Mouse (Mus musculus): ENCODE results near the gene Ropn1l. TPM values are rescaled to one million over a fixed set of nuclear protein-coding genes. Genes with fewer than 3 reads are reported as not detected.

Ropn1l gene
- total and polyA plus RNA-seq, 3 experiments, result 1.1 to 2.9 (median 2.0) TPM

GRCm38 (mm10) chr15:31392135-31392534 is 61.4 kb downstream of the Ropn1l start:
- DNase-seq (ENCODE audit: extremely low read depth), result no peak
- TF ChIP-seq MAZ (IDR thresholded peaks at IDR 0.05; ENCODE audit: low read depth, low read length) (no peak), TCF12 (IDR thresholded peaks at IDR 0.05; ENCODE audit: low read depth, low read length) (no peak), BHLHE40 (IDR thresholded peaks at IDR 0.05; ENCODE audit: low read depth, low read length) (no peak), MAFK (IDR thresholded peaks at IDR 0.05; ENCODE audit: insufficient replicate concordance, low read length) (no peak), CHD1 (IDR thresholded peaks at IDR 0.05; ENCODE audit: low read depth, low read length) (no peak), ETS1 (conservative IDR thresholded peaks at IDR 0.05; ENCODE audit: low read depth, low read length) (no peak), SIN3A (IDR thresholded peaks at IDR 0.05; ENCODE audit: low read length) (no peak), POLR2AphosphoS2 (IDR thresholded peaks at IDR 0.05; ENCODE audit: low read depth, low read length) (no peak), EP300 (IDR thresholded peaks at IDR 0.05; ENCODE audit: low read length) (no peak), MYC (IDR thresholded peaks at IDR 0.05; ENCODE audit: low read depth, low read length) (no peak), IRF4 (IDR thresholded peaks at IDR 0.05; ENCODE audit: low read depth, low read length) (no peak), JUND (conservative IDR thresholded peaks at IDR 0.05; ENCODE audit: low read depth, low read length) (no peak), NELFE (IDR thresholded peaks at IDR 0.05; ENCODE audit: low read depth, low read length) (no peak), USF1 (IDR thresholded peaks at IDR 0.05; ENCODE audit: low read depth, low read length) (no peak), ZMIZ1 (IDR thresholded peaks at IDR 0.05; ENCODE audit: low read depth, low read length) (no peak), KAT2A (IDR thresholded peaks at IDR 0.05; ENCODE audit: insufficient replicate concordance, low read length) (no peak), ZC3H11A (IDR thresholded peaks at IDR 0.05; ENCODE audit: low read depth, low read length) (no peak), UBTF (IDR thresholded peaks at IDR 0.05; ENCODE audit: low read depth, low read length) (no peak), RAD21 (IDR thresholded peaks at IDR 0.05; ENCODE audit: low read depth, low read length) (no peak)
- no peak overlapping the region for H3K9ac ChIP-seq (ENCODE audit: insufficient read depth, low read depth)
- H3K4me3 ChIP-seq (replicated peaks in 1 of 3; ENCODE audit: low read depth in 2 of 3, low read length in 2 of 3, poor library complexity in 1 of 3), result no peak overlapping the region
- no peak overlapping the region for H3K4me2 ChIP-seq (ENCODE audit: insufficient read depth, low read depth, poor library complexity, severe bottlenecking)
- H3K4me1 ChIP-seq (ENCODE audit: control insufficient read depth in 1 of 2, insufficient read depth in 2 of 2), result peaks cover 0 to 3% of the 10 kb centered on the region in 2 experiments; a peak in 1 of 4 replicates
- no peaks in the 10 kb centered on the region for H3K36me3 ChIP-seq (replicated peaks in 1 of 2; ENCODE audit: control insufficient read depth in 1 of 2, insufficient read depth in 1 of 2, low read length in 1 of 2)
- H3K27me3 ChIP-seq (replicated peaks), result no peaks in the 10 kb centered on the region
- no peaks in the 10 kb centered on the region for H3K79me2 ChIP-seq (replicated peaks; ENCODE audit: control insufficient read depth, extremely low read depth, insufficient read depth, poor library complexity, severe bottlenecking)
- dilution Hi-C loops (cut with MboI; ENCODE audit: extremely low pct_ligation_motif_present, extremely low pct_unique_long_range_greater_than_20kb, low sequenced_read_pairs) (no loop called here), in situ Hi-C loops (cut with MboI; ENCODE audit: low pct_ligation_motif_present, low pct_unique_long_range_greater_than_20kb, low sequenced_read_pairs) (no loop called here)
- H3K9me3 ChIP-seq (replicated peaks; ENCODE audit: low read length), result peaks cover 14% of the 10 kb centered on the region
- no peak overlapping the region for H3K27ac ChIP-seq (ENCODE audit: insufficient read depth, low read depth)

Other genes with a start within 250 kb of the Ropn1l start
- gene Dap, start 229.4 kb downstream of the Ropn1l start, total RNA-seq (2012; rRNA removed), result 11.1 and 12.6 TPM in 2 replicates
- 12.2 and 15.1 TPM in 2 replicates for gene Dap, start 229.4 kb downstream of the Ropn1l start, total RNA-seq (2014; rRNA removed)
- 50.2 and 69.8 TPM in 2 replicates for gene Dap, start 229.4 kb downstream of the Ropn1l start, polyA plus RNA-seq (2012; ENCODE audit: insufficient read length, low read depth)
- 38.1 and 50.0 TPM in 2 replicates for gene Ankrd33b, start 86.0 kb downstream of the Ropn1l start, total RNA-seq (2012; rRNA removed)
- 69.1 and 69.6 TPM in 2 replicates for gene Ankrd33b, start 86.0 kb downstream of the Ropn1l start, total RNA-seq (2014; rRNA removed)
- gene Ankrd33b, start 86.0 kb downstream of the Ropn1l start, polyA plus RNA-seq (2012; ENCODE audit: insufficient read length, low read depth), result 55.3 and 60.3 TPM in 2 replicates
- 18.0 and 18.3 TPM in 2 replicates for gene March6, start 77.3 kb upstream of the Ropn1l start, total RNA-seq (2012; rRNA removed)
- 29.1 and 29.3 TPM in 2 replicates for gene March6, start 77.3 kb upstream of the Ropn1l start, total RNA-seq (2014; rRNA removed)
- gene March6, start 77.3 kb upstream of the Ropn1l start, polyA plus RNA-seq (2012; ENCODE audit: insufficient read length, low read depth), result 32.2 and 41.4 TPM in 2 replicates
- gene Cmbl, start 111.7 kb upstream of the Ropn1l start, total RNA-seq (2012; rRNA removed), result not detected in 2 replicates
- gene Cmbl, start 111.7 kb upstream of the Ropn1l start, total RNA-seq (2014; rRNA removed), result not detected in 2 replicates
- gene Cmbl, start 111.7 kb upstream of the Ropn1l start, polyA plus RNA-seq (2012; ENCODE audit: insufficient read length, low read depth), result 0.27 TPM in 1 of 2 replicates, not detected in the other
- gene Cct5, start 148.1 kb upstream of the Ropn1l start, total RNA-seq (2012; rRNA removed), result 883 and 996 TPM in 2 replicates
- 1,445 and 1,471 TPM in 2 replicates for gene Cct5, start 148.1 kb upstream of the Ropn1l start, total RNA-seq (2014; rRNA removed)
- 858 and 964 TPM in 2 replicates for gene Cct5, start 148.1 kb upstream of the Ropn1l start, polyA plus RNA-seq (2012; ENCODE audit: insufficient read length, low read depth)
- 33.8 TPM in 2 replicates for gene Fam173b, start 148.1 kb upstream of the Ropn1l start, total RNA-seq (2012; rRNA removed)
- gene Fam173b, start 148.1 kb upstream of the Ropn1l start, total RNA-seq (2014; rRNA removed), result 32.1 and 37.7 TPM in 2 replicates
- gene Fam173b, start 148.1 kb upstream of the Ropn1l start, polyA plus RNA-seq (2012; ENCODE audit: insufficient read length, low read depth), result 24.5 and 25.8 TPM in 2 replicates